Mouse (Mus musculus) layer of hippocampus, postnatal 25 days (tissue): ENCODE measurements around the gene Dusp21. TPM values are rescaled to one million over a fixed set of nuclear protein-coding genes. Genes with fewer than 3 reads are reported as not detected.

Source experiments
- DNase-seq, 2 experiments: peaks; one replicate each; pipeline ENCODE4 v3.0.0; 2022; ENCODE audit warnings: mixed read lengths in 2 of 2, low spot score in 1 of 2; ENCODE audit errors: extremely low spot score in 1 of 2
- total RNA-seq, 2 experiments: library from RNA; stranded (reverse); gene quantifications; 2 replicates each; pipeline ENCODE4 v1.2.3; 2021

The Dusp21 gene
- not detected for total RNA-seq

GRCm38 (mm10) chrX:18145557-18145956 lies at the start of gene Dusp21:
Gene Dusp21, plus strand, starts transcription at chrX:18145857.
- DNase-seq: no peak

GRCm38 (mm10) chrX:18160734-18161442 lies 15.2 kb downstream of the Dusp21 start:
- DNase-seq: no peak

GRCm38 (mm10) chrX:18161796-18162191 lies 16.1 kb downstream of the Dusp21 start:
- peak in 1 of 2 experiments; percentile 53 for DNase-seq

GRCm38 (mm10) chrX:18162192-18162857 lies 16.7 kb downstream of the Dusp21 start, which contains the start of gene Kdm6a:
Gene Kdm6a, plus strand, starts transcription at chrX:18162575.
- peak; percentile 98 to 99 for DNase-seq

- peak in 1 of 2 experiments; percentile 59 for DNase-seq
These were observed 17.4 kb downstream of the Dusp21 start for GRCm38 (mm10) chrX:18162861-18163731.

- peak in 1 of 2 experiments; percentile 13 for DNase-seq
These were observed 18.4 kb downstream of the Dusp21 start for GRCm38 (mm10) chrX:18163917-18164624.

- DNase-seq: no peak
These were observed 19.5 kb downstream of the Dusp21 start for GRCm38 (mm10) chrX:18165121-18165520.

GRCm38 (mm10) chrX:18166961-18167360 lies 21.3 kb downstream of the Dusp21 start:
- DNase-seq: no peak

- no peak for DNase-seq
These were observed 23.3 kb downstream of the Dusp21 start for GRCm38 (mm10) chrX:18168940-18169339.

- no peak for DNase-seq
These were observed 29.2 kb downstream of the Dusp21 start for GRCm38 (mm10) chrX:18174831-18175230.

- no peak for DNase-seq
These were observed 32.1 kb downstream of the Dusp21 start for GRCm38 (mm10) chrX:18177803-18178202.

- no peak for DNase-seq
These were observed 33.8 kb downstream of the Dusp21 start for GRCm38 (mm10) chrX:18179492-18179891.

GRCm38 (mm10) chrX:18187203-18187602 lies 41.5 kb downstream of the Dusp21 start:
- DNase-seq: no peak

GRCm38 (mm10) chrX:18188293-18188692 lies 42.6 kb downstream of the Dusp21 start:
- no peak for DNase-seq

Other genes starting within 250 kb of the Dusp21 start
- 10 to 100 TPM; 41.4 to 47.9 TPM for gene Kdm6a, start 16.7 kb downstream of the Dusp21 start, total RNA-seq